In genomic region chr15:69253698-69254097, GRCm38 (mm10) we compare ENCODE assay signal across 21 mouse cellular contexts.
DNase-seq lines count a peak whose midpoint lies in the region; ATAC-seq lines count a peak whose summit lies in the region.
"Had no signal": no experiment of that assay in that cellular context is flagged by ENCODE, and none has a peak within 500 bp of the region (broad histone marks: within the 10 kb centered on the region; RNA-seq: fewer than 3 reads in every experiment).

No protein-coding gene starts in this region.

- DNase-seq in frontal cortex, adult 2 months (ENCODE audit: extremely low spot score in 1 of 2, low spot score in 1 of 2) = no peak
- peak; percentile 72 for DNase-seq in Muller cell, postnatal 12 days (ENCODE audit: inconsistent ontology term)
- peak; percentile 63 for DNase-seq in brain, adult 2 months (ENCODE audit: low read depth, low spot score)
- DNase-seq in lung, postnatal 4 days = no peak
- DNase-seq: adrenal gland, adult 2 months; adrenal gland, adult 8-10 months; adrenal gland, postnatal 10 days; adrenal gland, postnatal 14 days; adrenal gland, postnatal 25 days; adrenal gland, postnatal 36 days; B cell, adult 2 months; cerebellum, adult 11 months; cerebellum, adult 11-12 months; cerebellum, adult 18-20 months; cerebellum, adult 2 months; cerebellum, adult 8-10 months had no signal

- ATAC-seq in frontal cortex, adult (ENCODE audit: low TSS enrichment) = peak; percentile 88
- no peak for ATAC-seq in erythroid progenitor cell, adult 5-6 weeks (replicated peaks; ENCODE audit: low FRiP score, poor library complexity, severe bottlenecking)
- ATAC-seq: activated CD4-positive, CD25-positive, alpha-beta regulatory T cell, adult 4 months; CD4-positive, CD25-positive, alpha-beta regulatory T cell, adult 4 months; Patski had no signal

Comparison
In these comparisons a context has a peak if more than half of its experiments do, and no peak if none do; other contexts are left out.
1. DNase-seq: peak in Muller cell, postnatal 12 days (single experiment) and brain, adult 2 months (single experiment); none in frontal cortex, adult 2 months (0 of 2) and lung, postnatal 4 days (0 of 2).